10 mouse cellular contexts compared by ENCODE assay signal in the genomic region with DNA sequence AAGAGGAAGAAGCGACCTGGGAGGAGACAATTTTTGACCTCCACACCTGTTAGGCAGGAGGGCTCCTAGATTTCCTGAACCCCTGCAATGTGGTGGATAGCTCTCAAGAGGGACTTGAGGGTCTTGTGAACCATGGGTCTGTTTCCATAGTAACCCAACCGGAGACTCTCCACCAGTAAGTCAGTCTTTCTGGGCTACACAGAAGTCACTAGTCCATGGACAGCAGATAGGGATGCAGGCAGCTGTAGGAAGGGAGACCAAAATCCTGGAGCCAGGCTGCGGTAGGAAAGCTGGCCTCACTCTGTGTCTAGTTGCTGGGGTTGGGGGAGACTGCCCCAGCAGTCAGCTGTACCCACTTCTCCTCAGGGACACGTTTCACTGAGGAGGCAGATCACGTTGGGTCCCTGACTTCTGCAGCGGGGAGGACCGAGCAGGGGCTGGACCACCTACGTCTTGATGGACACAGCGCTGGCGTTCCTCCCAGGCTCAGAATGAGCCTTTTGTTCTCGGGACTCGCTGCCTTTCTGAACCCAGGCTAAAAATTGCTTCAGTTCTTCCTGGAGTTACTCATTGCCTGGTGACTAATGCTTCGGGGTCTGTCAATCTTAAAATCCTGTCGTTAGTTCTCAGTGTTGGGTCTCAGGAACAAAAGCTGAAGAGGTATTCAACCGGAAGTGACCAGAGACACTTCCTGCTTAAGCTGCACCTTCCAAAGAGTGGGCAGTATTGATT. TPM values are rescaled to one million over a fixed set of nuclear protein-coding genes. Genes with fewer than 3 reads are reported as not detected.
DNase-seq lines count a peak whose midpoint lies in the region; ATAC-seq and TF ChIP-seq lines count a peak whose summit lies in the region.
"Had no signal": no experiment of that assay in that cellular context is flagged by ENCODE, and none has a peak within 500 bp of the region (broad histone marks: within the 10 kb centered on the region; RNA-seq: fewer than 3 reads in every experiment).

No protein-coding gene starts in this region.

- 33% methylated on average over 15 of the region's 15 CpGs for WGBS in lung, embryonic 16.5 days
- WGBS in midbrain, postnatal 0 days, result 22% methylated on average over 15 of the region's 15 CpGs

- H3K36me3 ChIP-seq in lung, embryonic 16.5 days (ENCODE audit: control insufficient read depth, insufficient read depth, low read length), result no peaks in the 10 kb centered on the region
- H3K36me3 ChIP-seq in midbrain, postnatal 0 days (ENCODE audit: insufficient read depth, low read length), result no peaks in the 10 kb centered on the region
- H3K36me3 ChIP-seq: embryonic facial prominence, embryonic 15.5 days had no signal

- peak overlapping the region; percentile 31; the same call in 1 of the 2 replicates for H3K9ac ChIP-seq in lung, embryonic 16.5 days (ENCODE audit: low read length)
- no peak overlapping the region for H3K9ac ChIP-seq in midbrain, postnatal 0 days (replicated peaks; ENCODE audit: low read length, poor library complexity, severe bottlenecking)
- H3K9ac ChIP-seq: embryonic facial prominence, embryonic 15.5 days had no signal

- peaks cover 4% of the 10 kb centered on the region for H3K4me1 ChIP-seq in lung, embryonic 16.5 days (replicated peaks; ENCODE audit: control insufficient read depth, insufficient read depth, low read length)
- H3K4me1 ChIP-seq in midbrain, postnatal 0 days (ENCODE audit: insufficient read depth, low read length), result no peaks in the 10 kb centered on the region
- H3K4me1 ChIP-seq: embryonic facial prominence, embryonic 15.5 days had no signal

- no peak for TF ChIP-seq CTCF in midbrain, postnatal 0 days (IDR thresholded peaks at IDR 0.05)

- intact Hi-C loops in gastrocnemius, postnatal 36 days (cut with DNase I), result no loop called here

- H3K4me3 ChIP-seq in lung, embryonic 16.5 days (ENCODE audit: low read length), result no peak overlapping the region
- H3K4me3 ChIP-seq in midbrain, postnatal 0 days (ENCODE audit: low read depth, low read length), result no peak overlapping the region
- H3K4me3 ChIP-seq: embryonic facial prominence, embryonic 15.5 days had no signal

- peak; percentile 57 for DNase-seq in adrenal gland, adult 2 months
- DNase-seq in adrenal gland, postnatal 25 days, result no peak
- no peak for DNase-seq in lung, postnatal 25 days (ENCODE audit: low spot score)
- DNase-seq in heart, postnatal 4 days, result peak; percentile 49
- DNase-seq in midbrain, postnatal 0 days (ENCODE audit: low spot score), result peak; percentile 77
- DNase-seq in thymus, postnatal 25 days, result no peak
- no peak for DNase-seq in gastrocnemius, postnatal 36 days

- peak overlapping the region; percentile 30 for H3K4me2 ChIP-seq in lung, embryonic 16.5 days (ENCODE audit: low read depth, low read length)
- H3K4me2 ChIP-seq in midbrain, postnatal 0 days (ENCODE audit: low read depth, low read length, poor library complexity, severe bottlenecking), result peak overlapping the region; percentile 24
- H3K4me2 ChIP-seq: embryonic facial prominence, embryonic 15.5 days had no signal

- peak; percentile 48 for ATAC-seq in lung, embryonic 16.5 days (ENCODE audit: low read depth)
- peak; percentile 59; the same call in 1 of the 2 replicates for ATAC-seq in midbrain, postnatal 0 days (ENCODE audit: low FRiP score)

- H3K9me3 ChIP-seq in lung, embryonic 16.5 days (ENCODE audit: control insufficient read depth, low read length), result no peaks in the 10 kb centered on the region
- H3K9me3 ChIP-seq in midbrain, postnatal 0 days (ENCODE audit: low read length), result no peaks in the 10 kb centered on the region
- H3K9me3 ChIP-seq: embryonic facial prominence, embryonic 15.5 days had no signal

- H3K27ac ChIP-seq in lung, embryonic 16.5 days (ENCODE audit: low read length), result peak overlapping the region; percentile 45
- H3K27ac ChIP-seq in midbrain, postnatal 0 days (ENCODE audit: low read depth, low read length), result no peak overlapping the region
- H3K27ac ChIP-seq: embryonic facial prominence, embryonic 15.5 days had no signal

- no peaks in the 10 kb centered on the region for H3K27me3 ChIP-seq in lung, embryonic 16.5 days (ENCODE audit: control insufficient read depth, insufficient read depth, low read depth, low read length)
- H3K27me3 ChIP-seq in midbrain, postnatal 0 days (ENCODE audit: insufficient read depth, low read length), result no peaks in the 10 kb centered on the region
- H3K27me3 ChIP-seq: embryonic facial prominence, embryonic 15.5 days had no signal

RNA-seq across cellular contexts. Expression of gene Pdxk, which starts 6.0 kb away (rescaled TPM):
- 10 to 100 TPM; 21.7 to 31.2 TPM for total RNA-seq in adrenal gland, adult 2 months (2021)
- polyA plus RNA-seq in adrenal gland, adult 2 months (2012; rRNA removed), result 18.7 and 21.3 TPM in 2 replicates
- 23.2 and 24.1 TPM in 2 replicates for total RNA-seq in adrenal gland, postnatal 25 days (2021)
- polyA plus RNA-seq in lung, embryonic 16.5 days (2015; fragmentation: Nextera tagmentation; extraction: Ambion mirVana), result 7.3 and 8.0 TPM in 2 replicates
- total RNA-seq in heart, postnatal 4 days (2021), result 1 to 10 TPM; 6.8 to 8.5 TPM
- total RNA-seq in midbrain, postnatal 0 days (2014; rRNA removed), result 73.9 and 74.7 TPM in 2 replicates
- 52.6 and 59.3 TPM in 2 replicates for polyA plus RNA-seq in midbrain, postnatal 0 days (2015; fragmentation: Nextera tagmentation; extraction: Ambion mirVana)
- total RNA-seq in gastrocnemius, postnatal 36 days (2021), result 1 to 10 TPM; 5.1 to 6.6 TPM

RNA-seq across cellular contexts. Expression of gene Cstb, which starts 45.3 kb away (rescaled TPM):
- 100 to 1,000 TPM; 380 to 402 TPM for total RNA-seq in adrenal gland, adult 2 months (2021)
- 67.7 and 81.7 TPM in 2 replicates for polyA plus RNA-seq in adrenal gland, adult 2 months (2012; rRNA removed)
- total RNA-seq in adrenal gland, postnatal 25 days (2021), result 257 and 265 TPM in 2 replicates
- 240 and 270 TPM in 2 replicates for polyA plus RNA-seq in lung, embryonic 16.5 days (2015; fragmentation: Nextera tagmentation; extraction: Ambion mirVana)
- total RNA-seq in heart, postnatal 4 days (2021), result 10 to 100 TPM; 42.8 to 45.3 TPM
- total RNA-seq in midbrain, postnatal 0 days (2014; rRNA removed), result 89.2 and 104 TPM in 2 replicates
- 126 and 131 TPM in 2 replicates for polyA plus RNA-seq in midbrain, postnatal 0 days (2015; fragmentation: Nextera tagmentation; extraction: Ambion mirVana)
- 10 to 100 TPM; 13.6 to 13.8 TPM for total RNA-seq in gastrocnemius, postnatal 36 days (2021)

RNA-seq across cellular contexts. Expression of gene Olfr1358, which starts 46.5 kb away (rescaled TPM):
- not detected for total RNA-seq in adrenal gland, adult 2 months (2021)
- polyA plus RNA-seq in adrenal gland, adult 2 months (2012; rRNA removed), result not detected in 2 replicates
- not detected in 2 replicates for total RNA-seq in adrenal gland, postnatal 25 days (2021)
- not detected in 2 replicates for polyA plus RNA-seq in lung, embryonic 16.5 days (2015; fragmentation: Nextera tagmentation; extraction: Ambion mirVana)
- total RNA-seq in heart, postnatal 4 days (2021), result not detected
- total RNA-seq in midbrain, postnatal 0 days (2014; rRNA removed), result not detected in 2 replicates
- not detected in 2 replicates for polyA plus RNA-seq in midbrain, postnatal 0 days (2015; fragmentation: Nextera tagmentation; extraction: Ambion mirVana)
- total RNA-seq in gastrocnemius, postnatal 36 days (2021), result not detected
- polyA plus RNA-seq: C2C12; embryonic facial prominence, embryonic 15.5 days had no signal

RNA-seq across cellular contexts. Expression of gene Rrp1, which starts 57.9 kb away (rescaled TPM):
- total RNA-seq in adrenal gland, adult 2 months (2021), result 100 to 1,000 TPM; 234 to 244 TPM
- 52.6 and 73.7 TPM in 2 replicates for polyA plus RNA-seq in adrenal gland, adult 2 months (2012; rRNA removed)
- total RNA-seq in adrenal gland, postnatal 25 days (2021), result 228 and 255 TPM in 2 replicates
- polyA plus RNA-seq in lung, embryonic 16.5 days (2015; fragmentation: Nextera tagmentation; extraction: Ambion mirVana), result 263 and 274 TPM in 2 replicates
- 100 to 1,000 TPM; 132 to 138 TPM for total RNA-seq in heart, postnatal 4 days (2021)
- 219 and 237 TPM in 2 replicates for total RNA-seq in midbrain, postnatal 0 days (2014; rRNA removed)
- polyA plus RNA-seq in midbrain, postnatal 0 days (2015; fragmentation: Nextera tagmentation; extraction: Ambion mirVana), result 439 and 462 TPM in 2 replicates
- 10 to 100 TPM; 53.3 to 63.7 TPM for total RNA-seq in gastrocnemius, postnatal 36 days (2021)

Comparison
In these comparisons a context has a peak if more than half of its experiments do, and no peak if none do; other contexts are left out.
1. DNase-seq: peak in adrenal gland, adult 2 months (single experiment), heart, postnatal 4 days (single experiment) and midbrain, postnatal 0 days (single experiment); none in adrenal gland, postnatal 25 days (single experiment), lung, postnatal 25 days (single experiment), thymus, postnatal 25 days (single experiment) and gastrocnemius, postnatal 36 days (0 of 2).